15 mouse cellular contexts compared by ENCODE assay signal in the genomic region with DNA sequence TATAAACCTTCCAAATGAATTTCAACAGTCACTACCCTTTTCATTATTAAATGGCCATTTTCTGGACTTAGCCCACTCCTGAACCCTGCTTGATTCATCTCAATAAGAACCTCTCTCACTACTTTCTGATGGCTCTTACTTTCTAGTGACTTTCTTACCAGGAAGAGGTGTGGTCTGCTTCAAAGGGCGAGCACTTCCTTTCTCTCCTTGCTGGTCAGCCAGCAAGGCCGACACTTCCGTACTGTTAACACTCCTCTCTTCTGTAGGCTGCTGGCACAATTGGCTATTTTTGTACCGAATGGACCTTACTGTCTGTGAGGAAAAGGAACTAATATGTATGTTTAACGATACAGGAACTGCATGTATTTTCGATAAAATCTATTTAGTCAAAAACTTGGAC.
DNase-seq lines count a peak whose midpoint lies in the region; ATAC-seq and TF ChIP-seq lines count a peak whose summit lies in the region.
"Had no signal": no experiment of that assay in that cellular context is flagged by ENCODE, and none has a peak within 500 bp of the region (broad histone marks: within the 10 kb centered on the region; RNA-seq: fewer than 3 reads in every experiment).

No protein-coding gene starts in this region.

- intact Hi-C loops in heart, adult 2 months (cut with DNase I), result loop anchor here (2.0 kb wide), 1 partner anchor 91 kb away; no protein-coding TSS in a partner anchor

- no peak for TF ChIP-seq POLR2A in heart, adult 2 months (IDR thresholded peaks at IDR 0.05; ENCODE audit: insufficient read depth, low read depth, low read length)

- no peak overlapping the region for H3K4me2 ChIP-seq in lung, embryonic 14.5 days
- H3K4me2 ChIP-seq in stomach, postnatal 0 days (replicated peaks; ENCODE audit: low read depth), result no peak overlapping the region
- H3K4me2 ChIP-seq: forebrain, embryonic 12.5 days; heart, embryonic 11.5 days; liver, embryonic 11.5 days; midbrain, embryonic 13.5 days had no signal

- H3K4me1 ChIP-seq in heart, adult 2 months (ENCODE audit: control insufficient read depth, insufficient read depth, low read length), result no peaks in the 10 kb centered on the region; the same call in 1 of the 2 replicates
- no peaks in the 10 kb centered on the region for H3K4me1 ChIP-seq in lung, embryonic 14.5 days (ENCODE audit: insufficient read depth)
- no peaks in the 10 kb centered on the region for H3K4me1 ChIP-seq in stomach, postnatal 0 days (replicated peaks; ENCODE audit: control insufficient read depth, insufficient read depth)
- H3K4me1 ChIP-seq: forebrain, embryonic 12.5 days; midbrain, embryonic 13.5 days had no signal

- H3K27ac ChIP-seq in heart, adult 2 months, result peak overlapping the region; percentile 30
- H3K27ac ChIP-seq in lung, embryonic 14.5 days (ENCODE audit: low read depth), result no peak overlapping the region
- H3K27ac ChIP-seq in stomach, postnatal 0 days (replicated peaks), result no peak overlapping the region
- H3K27ac ChIP-seq: forebrain, embryonic 12.5 days; midbrain, embryonic 13.5 days had no signal

- no peaks in the 10 kb centered on the region for H3K9me3 ChIP-seq in lung, embryonic 14.5 days (ENCODE audit: low read depth, low read length)
- H3K9me3 ChIP-seq in stomach, postnatal 0 days (ENCODE audit: control insufficient read depth, low read length), result no peaks in the 10 kb centered on the region
- H3K9me3 ChIP-seq: forebrain, embryonic 12.5 days; midbrain, embryonic 13.5 days had no signal

- no peaks in the 10 kb centered on the region for H3K27me3 ChIP-seq in heart, adult 2 months (ENCODE audit: control insufficient read depth, insufficient read depth, low read length)
- no peaks in the 10 kb centered on the region for H3K27me3 ChIP-seq in lung, embryonic 14.5 days (ENCODE audit: insufficient read depth, low read length)
- H3K27me3 ChIP-seq in stomach, postnatal 0 days (ENCODE audit: control insufficient read depth, insufficient read depth, low read length), result no peaks in the 10 kb centered on the region
- H3K27me3 ChIP-seq: forebrain, embryonic 12.5 days; midbrain, embryonic 13.5 days had no signal

- H3K9ac ChIP-seq in heart, adult 2 months (ENCODE audit: low read depth, low read length), result no peak overlapping the region
- H3K9ac ChIP-seq in lung, embryonic 14.5 days, result no peak overlapping the region
- H3K9ac ChIP-seq in stomach, postnatal 0 days (ENCODE audit: low read length), result no peak overlapping the region
- H3K9ac ChIP-seq: forebrain, embryonic 12.5 days; midbrain, embryonic 13.5 days had no signal

- ATAC-seq in lung, embryonic 14.5 days (ENCODE audit: insufficient read depth), result no peak
- ATAC-seq in common myeloid progenitor, adult 5-6 weeks (replicated peaks; ENCODE audit: low read depth, poor library complexity, severe bottlenecking), result 0 out of 2 replicates have a peak, but pooled peaks have one; percentile 52
- 0 out of 2 replicates have a peak, but pooled peaks have one; percentile 31 for ATAC-seq in monocyte, adult 5-6 weeks (replicated peaks; ENCODE audit: insufficient number of reproducible peaks, low FRiP score, low TSS enrichment, poor library complexity, severe bottlenecking)
- no peak for ATAC-seq in stomach, postnatal 0 days (ENCODE audit: low FRiP score, low TSS enrichment)
- ATAC-seq: inflammation-experienced regulatory T-cells, adult 6 months; midbrain, embryonic 13.5 days had no signal

- no peak for DNase-seq in heart, adult 2 months
- no peak for DNase-seq in heart, adult 11 months
- peak; percentile 28 for DNase-seq in lung, embryonic 14.5 days
- no peak for DNase-seq in lung, adult 18-20 months
- DNase-seq in stomach, postnatal 0 days (ENCODE audit: low spot score), result no peak
- DNase-seq: cerebellum, adult 2 months; gastrocnemius, postnatal 10 days; thymus, postnatal 36 days had no signal

- no peak for TF ChIP-seq CTCF in heart, adult 2 months (IDR thresholded peaks at IDR 0.05)
- no peak for TF ChIP-seq CTCF in lung, embryonic 14.5 days (IDR thresholded peaks at IDR 0.05; ENCODE audit: low read depth)
- TF ChIP-seq CTCF in stomach, postnatal 0 days (IDR thresholded peaks at IDR 0.05; ENCODE audit: low read depth), result no peak

- H3K79me2 ChIP-seq in heart, adult 2 months (replicated peaks; ENCODE audit: control insufficient read depth, insufficient read depth, low read length), result no peaks in the 10 kb centered on the region

- TF ChIP-seq EP300 in heart, adult 2 months (IDR thresholded peaks at IDR 0.05; ENCODE audit: insufficient read depth, low read depth, low read length), result no peak
- no peak for TF ChIP-seq EP300 in stomach, postnatal 0 days (optimal IDR thresholded peaks at IDR 0.05)

- 31% methylated on average over 6 of the region's 6 CpGs for WGBS in heart, adult 2 months
- 60% methylated on average over 6 of the region's 6 CpGs for WGBS in lung, embryonic 14.5 days
- WGBS in stomach, postnatal 0 days, result 70% methylated on average over 6 of the region's 6 CpGs

- H3K36me3 ChIP-seq in heart, adult 2 months (ENCODE audit: control insufficient read depth, insufficient read depth, low read length), result no peaks in the 10 kb centered on the region
- no peaks in the 10 kb centered on the region for H3K36me3 ChIP-seq in lung, embryonic 14.5 days (ENCODE audit: insufficient read depth)
- no peaks in the 10 kb centered on the region for H3K36me3 ChIP-seq in stomach, postnatal 0 days (ENCODE audit: control insufficient read depth, insufficient read depth, low read length)
- H3K36me3 ChIP-seq: forebrain, embryonic 12.5 days; midbrain, embryonic 13.5 days had no signal

- no peak overlapping the region for H3K4me3 ChIP-seq in heart, adult 2 months
- H3K4me3 ChIP-seq in lung, embryonic 14.5 days (ENCODE audit: low read depth, low read length), result no peak overlapping the region
- H3K4me3 ChIP-seq in stomach, postnatal 0 days (ENCODE audit: low read depth, low read length), result no peak overlapping the region
- H3K4me3 ChIP-seq: forebrain, embryonic 12.5 days; midbrain, embryonic 13.5 days had no signal

Comparison
In these comparisons a context has a peak if more than half of its experiments do, and no peak if none do; other contexts are left out.
1. ATAC-seq: peak in common myeloid progenitor, adult 5-6 weeks (single experiment) and monocyte, adult 5-6 weeks (single experiment); none in lung, embryonic 14.5 days (single experiment) and stomach, postnatal 0 days (single experiment).